Mouse (Mus musculus): Measurements from ENCODE around the gene Alkbh5. TPM values are rescaled to one million over a fixed set of nuclear protein-coding genes. Genes with fewer than 3 reads are reported as not detected.

Gene Alkbh5
- polyA plus RNA-seq (2014; fragmentation: Illumina TruSeq; extraction: RNeasy Lipid Tissue Mini Kit (QIAGEN cat#74804); ENCODE audit: low read depth, low replicate concordance), result 79.5 TPM

GRCm38 (mm10) chr11:60536180-60536858, at the start of gene Alkbh5:
Alkbh5 (plus strand) TSS chr11:60536381.

Other genes starting within 250 kb of the Alkbh5 start
- gene Tom1l2, start 183.5 kb upstream of the Alkbh5 start, polyA plus RNA-seq (2014; fragmentation: Illumina TruSeq; extraction: RNeasy Lipid Tissue Mini Kit (QIAGEN cat#74804); ENCODE audit: low read depth, low replicate concordance), result 16.5 TPM
- 0.81 TPM for gene Drc3, start 183.1 kb upstream of the Alkbh5 start, polyA plus RNA-seq (2014; fragmentation: Illumina TruSeq; extraction: RNeasy Lipid Tissue Mini Kit (QIAGEN cat#74804); ENCODE audit: low read depth, low replicate concordance)
- 34.6 TPM for gene Gid4, start 119.2 kb upstream of the Alkbh5 start, polyA plus RNA-seq (2014; fragmentation: Illumina TruSeq; extraction: RNeasy Lipid Tissue Mini Kit (QIAGEN cat#74804); ENCODE audit: low read depth, low replicate concordance)
- gene Atpaf2, start 117.9 kb upstream of the Alkbh5 start, polyA plus RNA-seq (2014; fragmentation: Illumina TruSeq; extraction: RNeasy Lipid Tissue Mini Kit (QIAGEN cat#74804); ENCODE audit: low read depth, low replicate concordance), result 8.7 TPM
- gene Drg2, start 81.8 kb upstream of the Alkbh5 start, polyA plus RNA-seq (2014; fragmentation: Illumina TruSeq; extraction: RNeasy Lipid Tissue Mini Kit (QIAGEN cat#74804); ENCODE audit: low read depth, low replicate concordance), result 25.3 TPM
- not detected for gene Myo15, start 67.0 kb upstream of the Alkbh5 start, polyA plus RNA-seq (2014; fragmentation: Illumina TruSeq; extraction: RNeasy Lipid Tissue Mini Kit (QIAGEN cat#74804); ENCODE audit: low read depth, low replicate concordance)
- gene Llgl1, start 163.3 kb downstream of the Alkbh5 start, polyA plus RNA-seq (2014; fragmentation: Illumina TruSeq; extraction: RNeasy Lipid Tissue Mini Kit (QIAGEN cat#74804); ENCODE audit: low read depth, low replicate concordance), result 0.08 TPM
- 3.8 TPM for gene Flii, start 190.9 kb downstream of the Alkbh5 start, polyA plus RNA-seq (2014; fragmentation: Illumina TruSeq; extraction: RNeasy Lipid Tissue Mini Kit (QIAGEN cat#74804); ENCODE audit: low read depth, low replicate concordance)
- gene Mief2, start 192.0 kb downstream of the Alkbh5 start, polyA plus RNA-seq (2014; fragmentation: Illumina TruSeq; extraction: RNeasy Lipid Tissue Mini Kit (QIAGEN cat#74804); ENCODE audit: low read depth, low replicate concordance), result 0.49 TPM
- gene Top3a, start 241.0 kb downstream of the Alkbh5 start, polyA plus RNA-seq (2014; fragmentation: Illumina TruSeq; extraction: RNeasy Lipid Tissue Mini Kit (QIAGEN cat#74804); ENCODE audit: low read depth, low replicate concordance), result 2.3 TPM
- 15.0 TPM for gene Smcr8, start 241.1 kb downstream of the Alkbh5 start, polyA plus RNA-seq (2014; fragmentation: Illumina TruSeq; extraction: RNeasy Lipid Tissue Mini Kit (QIAGEN cat#74804); ENCODE audit: low read depth, low replicate concordance)

Data from kidney, adult 10 weeks (tissue).